Mouse (Mus musculus) adrenal gland, postnatal 25 days (tissue): ENCODE data around the gene Dgkq. TPM values are rescaled to one million over a fixed set of nuclear protein-coding genes. Genes with fewer than 3 reads are reported as not detected.

Source experiments
- DNase-seq: peaks from one replicate; pipeline ENCODE4 v3.0.0; 2021; ENCODE audit warnings: mixed read lengths
- long read RNA-seq: library from polyadenylated mRNA; stranded (forward); transcript quantifications from one replicate; pipeline ENCODE4 v2.0.0, GENCODE M21; 2021
- total RNA-seq: library from RNA; stranded (reverse); gene quantifications from 2 replicates; pipeline ENCODE4 v1.2.3, GENCODE M21; 2021

The Dgkq gene
- total RNA-seq, result 21.2 and 22.7 TPM in 2 replicates
- long read RNA-seq, full-length matches to known transcripts, result 2 of 11 reads
- long read RNA-seq, partial matches to known transcripts, result 3 of 11 reads
- long read RNA-seq, other reads (novel, unspliced or antisense), result 6 of 11 reads

DNA sequence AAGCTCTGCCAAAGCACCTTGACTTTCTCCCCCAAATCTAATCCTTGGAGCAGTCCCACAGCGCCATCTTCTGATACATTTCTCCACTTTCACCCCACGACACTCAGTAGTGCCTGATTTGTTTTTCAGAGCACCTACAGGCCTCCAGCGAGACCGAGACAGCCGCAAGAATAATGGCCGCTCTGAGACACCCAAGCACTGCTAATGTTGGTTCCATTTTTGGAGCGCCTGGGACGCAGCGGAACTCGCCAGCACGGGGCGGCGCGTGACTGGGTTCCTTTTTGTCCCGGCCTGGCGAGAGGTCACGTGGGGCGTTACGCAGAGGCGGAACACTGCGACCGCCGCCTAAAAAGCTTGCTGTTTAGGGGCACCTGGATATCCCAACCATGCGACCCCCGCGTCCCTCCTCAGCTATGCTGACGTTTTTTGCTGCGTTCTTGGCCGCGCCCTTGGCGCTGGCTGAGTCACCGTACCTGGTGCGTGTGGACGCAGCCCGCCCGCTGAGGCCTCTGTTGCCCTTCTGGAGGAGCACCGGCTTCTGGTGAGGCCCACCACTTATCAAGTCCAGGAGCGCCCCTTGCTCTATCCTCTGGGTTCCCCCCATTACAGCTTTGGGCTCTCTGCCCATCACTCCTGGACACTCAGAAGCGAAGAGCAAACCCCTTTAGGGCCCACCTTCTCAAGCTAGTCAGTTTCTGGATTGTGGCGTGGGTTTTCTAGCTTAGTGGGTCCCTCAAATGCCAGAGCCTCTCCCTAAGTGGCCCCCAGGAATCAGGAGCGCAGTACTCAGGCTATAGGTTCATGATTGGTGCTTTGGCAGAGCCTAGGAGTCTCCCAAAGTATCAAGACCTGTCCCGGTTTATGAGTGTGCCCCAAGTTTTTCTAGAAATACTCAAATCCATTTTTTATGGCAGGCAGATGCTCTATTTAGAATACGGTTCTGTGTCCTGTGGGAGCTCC is at the start of gene Dgkq:
Gene Dgkq (minus strand): TSS at position 696 of the 960 bp plus-strand sequence.
- peak; percentile 88 for DNase-seq

DNA sequence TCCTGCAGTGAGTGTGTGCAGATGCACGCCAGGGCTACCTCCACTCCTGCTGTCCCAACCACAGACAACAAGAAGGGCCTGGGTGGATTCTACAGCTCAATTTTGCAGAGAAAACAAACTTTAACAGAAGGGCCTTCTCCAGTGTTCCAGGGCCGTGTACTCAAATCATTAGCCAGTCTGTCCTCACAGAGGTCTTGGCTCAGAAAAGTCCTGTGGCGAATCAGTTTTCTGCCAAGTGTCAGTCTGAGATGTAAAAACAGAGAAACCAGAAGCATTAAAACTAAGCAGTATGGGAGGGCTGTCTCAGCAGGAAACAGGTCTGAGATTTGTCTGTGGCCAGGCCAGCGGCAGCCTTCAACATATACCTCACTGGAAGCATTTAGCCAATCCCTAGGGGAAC is 48.6 kb upstream of the Dgkq start:
- no peak for DNase-seq

DNA sequence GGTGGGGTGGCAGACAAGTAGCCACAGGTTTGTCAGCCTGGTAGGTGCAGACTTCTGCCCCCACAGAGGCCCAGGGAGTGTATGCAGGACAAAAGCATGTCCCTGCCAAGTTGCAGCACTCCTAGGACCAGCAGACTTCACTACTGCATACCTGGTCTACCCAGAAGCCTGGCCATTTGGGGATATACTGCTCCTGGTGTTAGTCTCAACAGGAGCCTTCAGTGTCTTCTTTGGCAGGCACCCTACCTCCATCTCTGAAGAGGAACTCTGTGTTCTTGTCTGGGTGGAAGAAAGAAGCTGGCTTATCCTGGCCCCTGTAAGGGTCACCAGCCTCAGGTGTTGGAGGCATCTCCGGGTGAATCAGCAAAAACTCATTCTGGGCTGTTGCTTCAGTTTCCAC is 46.5 kb upstream of the Dgkq start:
- no peak for DNase-seq

DNA sequence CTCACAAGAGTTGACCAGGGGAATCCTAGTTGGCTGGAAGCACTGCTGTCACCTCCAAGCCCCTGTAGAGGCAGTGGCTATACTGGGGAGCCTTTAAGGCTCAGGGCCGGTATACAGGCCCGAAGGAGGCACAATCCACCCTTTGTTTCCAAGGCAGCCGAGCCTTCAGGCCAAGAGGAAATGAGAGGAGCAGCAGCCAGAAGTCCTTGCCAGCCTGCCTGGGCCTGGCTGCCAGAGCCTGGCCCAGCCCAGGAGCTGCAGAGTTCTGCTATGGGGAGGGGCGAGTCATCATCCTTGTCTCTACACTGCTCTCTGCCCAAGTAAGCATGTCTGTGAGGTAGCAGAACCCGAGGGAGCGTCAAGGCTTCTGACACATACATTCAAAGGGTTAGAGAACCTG is 44.7 kb upstream of the Dgkq start:
- DNase-seq, result peak; percentile 37

DNA sequence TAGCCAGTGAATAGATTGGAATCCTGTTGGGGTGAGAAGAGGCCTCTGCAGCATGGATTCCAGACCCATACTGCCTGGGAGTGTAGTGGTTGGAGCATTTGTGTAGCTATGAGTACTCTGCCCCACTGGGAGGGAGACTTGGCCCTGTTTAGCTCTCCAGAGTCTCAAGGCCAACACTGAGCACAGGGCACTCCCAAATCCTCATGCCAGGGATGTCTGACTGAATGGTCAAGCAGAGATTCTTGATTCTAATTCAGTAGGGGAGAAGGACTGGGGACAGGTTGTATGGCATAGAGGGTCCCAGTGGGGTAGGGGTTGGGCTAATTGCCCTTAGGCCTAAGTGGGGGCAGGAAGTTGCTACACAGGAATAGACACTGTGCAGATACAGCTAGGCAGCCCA is 44.2 kb upstream of the Dgkq start:
- peak; percentile 36 for DNase-seq

DNA sequence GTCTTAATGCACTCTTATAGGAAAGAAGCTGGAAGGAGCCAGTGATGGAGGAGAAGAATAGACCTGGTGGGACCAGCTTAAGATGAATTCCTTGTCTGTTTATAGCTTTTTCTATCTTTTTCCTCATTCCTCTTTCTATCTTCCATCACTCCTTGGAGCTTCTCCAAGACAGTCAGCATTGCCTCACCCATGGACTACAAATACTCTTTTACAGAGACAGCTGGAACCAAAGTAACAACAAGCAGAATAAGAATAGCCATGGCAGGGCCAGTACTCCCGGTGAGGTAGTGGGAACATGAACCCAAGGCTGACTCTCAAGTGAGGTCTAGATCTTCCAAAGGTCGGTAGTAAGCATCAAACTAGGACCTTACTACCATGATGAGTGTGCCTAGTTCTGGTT is 43.6 kb upstream of the Dgkq start:
- DNase-seq, result no peak

DNA sequence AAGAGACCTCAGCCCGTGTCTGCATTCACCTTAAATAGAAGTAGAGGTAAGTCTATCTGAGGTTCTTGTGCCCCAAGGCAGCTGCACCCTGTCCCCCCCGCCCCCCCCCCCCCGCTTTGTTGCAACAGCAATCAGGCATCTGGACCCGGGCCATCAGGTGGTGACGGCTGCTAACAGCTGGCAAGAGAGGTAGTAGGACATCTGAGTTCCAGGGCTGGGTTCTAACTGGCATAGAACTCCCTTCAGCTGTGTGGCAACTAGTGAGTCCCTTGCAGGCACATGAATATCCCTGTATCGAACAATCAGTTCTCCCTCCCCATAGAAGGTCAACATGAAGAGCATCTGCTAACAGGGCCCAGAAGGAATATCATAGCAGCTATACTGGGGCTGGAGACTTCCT is 42.5 kb upstream of the Dgkq start:
- DNase-seq, result no peak

DNA sequence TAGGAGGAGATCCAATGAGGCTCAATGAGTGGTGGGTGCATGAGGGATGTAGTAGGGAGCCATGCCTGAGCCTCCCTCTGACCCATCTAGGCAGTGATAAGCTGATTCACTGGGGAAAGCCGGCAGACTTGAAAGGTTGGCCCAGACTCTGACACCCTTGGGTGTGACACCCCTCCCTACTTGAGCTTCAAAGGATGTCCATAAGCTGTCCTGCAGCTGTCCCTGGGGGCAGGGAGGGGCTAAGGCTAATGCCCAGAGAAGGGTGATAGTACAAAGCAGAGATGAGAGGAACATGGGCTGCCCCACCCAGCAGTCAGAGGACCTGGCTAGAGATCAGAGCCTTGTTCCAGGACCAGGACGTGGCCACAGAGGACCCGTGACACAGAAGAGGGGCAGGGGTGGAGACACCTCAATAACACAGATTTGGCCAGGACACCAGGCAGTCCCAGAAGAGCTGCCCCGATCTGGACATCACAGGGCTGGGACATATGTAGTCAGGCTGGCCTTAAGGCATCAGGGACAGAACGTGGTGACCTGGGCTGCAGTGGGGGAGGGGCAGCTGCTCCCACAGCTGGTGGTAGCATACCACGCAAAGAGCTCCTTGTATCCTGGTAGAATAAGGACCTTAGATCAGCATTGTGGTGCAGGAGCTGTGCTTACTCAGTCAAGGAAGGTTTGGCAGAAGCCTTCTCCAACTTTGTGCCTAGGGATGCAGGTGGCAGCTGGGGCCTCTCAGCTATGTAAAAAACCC is 39.7 kb upstream of the Dgkq start:
- no peak for DNase-seq

DNA sequence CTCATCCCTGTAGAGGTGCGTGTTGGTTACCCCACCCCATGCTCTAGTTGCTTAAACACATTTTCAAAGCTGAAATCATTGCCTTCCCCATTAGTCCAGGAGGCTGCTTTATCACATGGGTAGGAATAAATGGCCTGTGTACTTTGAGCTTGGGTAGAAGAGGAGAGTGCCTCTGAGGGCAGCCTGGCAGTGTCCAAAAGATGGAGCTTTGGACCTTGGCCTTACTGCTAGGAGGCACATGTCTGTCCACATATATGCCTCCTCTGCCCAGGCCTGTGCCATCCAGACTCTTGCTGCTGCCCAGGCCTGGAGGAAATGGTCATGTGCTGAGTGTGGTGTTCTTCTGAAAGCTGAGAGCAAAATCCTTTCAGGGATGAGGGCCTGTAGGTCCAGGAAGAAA is 38.9 kb upstream of the Dgkq start:
- no peak for DNase-seq

DNA sequence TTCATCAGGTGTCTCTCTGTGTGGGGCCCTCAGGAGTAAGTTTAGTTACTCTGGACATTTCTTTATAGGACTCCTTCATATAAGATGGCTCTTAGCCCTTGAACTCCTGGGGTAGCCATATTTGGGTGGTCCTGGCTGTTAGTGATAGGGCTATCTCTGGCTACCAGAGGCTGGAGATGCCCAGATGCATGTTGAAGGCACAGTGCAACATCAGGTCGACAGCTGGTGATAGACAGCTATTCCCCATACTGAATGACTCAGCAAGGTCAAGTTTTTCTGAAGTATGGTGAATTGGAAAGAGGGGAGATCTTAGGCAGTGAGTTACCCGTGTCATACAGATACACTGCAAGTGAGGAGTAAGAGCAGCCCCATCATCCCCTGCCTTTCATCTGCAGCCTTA is 38.3 kb upstream of the Dgkq start:
- DNase-seq, result no peak

DNA sequence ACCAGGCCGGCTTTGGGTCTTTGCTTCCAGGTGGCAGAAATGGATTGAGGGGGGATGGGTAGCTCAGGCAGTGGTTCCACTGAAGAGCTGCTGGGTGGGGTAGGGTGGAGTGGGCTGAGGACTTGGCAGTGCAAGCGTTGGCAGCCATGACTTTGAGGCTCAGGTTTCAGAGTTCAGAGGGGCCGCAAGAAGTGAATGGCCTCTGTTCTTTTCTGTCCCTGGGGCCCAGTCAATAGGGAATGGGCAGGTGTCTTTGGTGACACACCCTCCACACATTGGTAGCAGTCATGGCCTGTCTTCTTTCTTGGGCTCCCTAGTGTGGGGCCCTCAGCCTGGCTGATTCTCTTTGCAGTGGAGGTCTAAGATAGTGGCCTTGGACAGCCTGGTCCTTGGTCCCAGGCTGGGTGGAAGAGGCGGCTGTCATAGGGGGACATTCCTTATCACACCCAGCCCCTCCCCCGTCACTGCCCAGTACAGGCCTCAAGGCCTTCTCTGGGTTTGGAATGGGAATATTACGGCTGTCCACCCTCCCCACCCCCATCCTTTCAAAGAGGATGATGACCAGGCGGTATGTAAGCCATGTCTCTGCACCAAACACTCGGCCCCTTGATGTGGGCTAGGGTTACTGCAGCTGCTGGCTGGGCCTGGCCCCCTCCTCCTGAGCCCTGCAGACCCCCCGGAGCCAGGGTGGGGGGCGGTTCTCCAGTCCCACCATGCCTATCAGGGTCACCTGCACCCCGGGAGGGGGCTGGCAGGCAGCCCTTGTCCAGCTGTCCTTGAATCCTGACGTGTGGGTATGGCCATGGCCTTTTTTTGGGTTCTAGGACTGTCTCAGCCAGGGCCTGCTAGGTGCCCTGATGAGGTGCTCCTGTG is 34.5 kb upstream of the Dgkq start:
- DNase-seq, result no peak

DNA sequence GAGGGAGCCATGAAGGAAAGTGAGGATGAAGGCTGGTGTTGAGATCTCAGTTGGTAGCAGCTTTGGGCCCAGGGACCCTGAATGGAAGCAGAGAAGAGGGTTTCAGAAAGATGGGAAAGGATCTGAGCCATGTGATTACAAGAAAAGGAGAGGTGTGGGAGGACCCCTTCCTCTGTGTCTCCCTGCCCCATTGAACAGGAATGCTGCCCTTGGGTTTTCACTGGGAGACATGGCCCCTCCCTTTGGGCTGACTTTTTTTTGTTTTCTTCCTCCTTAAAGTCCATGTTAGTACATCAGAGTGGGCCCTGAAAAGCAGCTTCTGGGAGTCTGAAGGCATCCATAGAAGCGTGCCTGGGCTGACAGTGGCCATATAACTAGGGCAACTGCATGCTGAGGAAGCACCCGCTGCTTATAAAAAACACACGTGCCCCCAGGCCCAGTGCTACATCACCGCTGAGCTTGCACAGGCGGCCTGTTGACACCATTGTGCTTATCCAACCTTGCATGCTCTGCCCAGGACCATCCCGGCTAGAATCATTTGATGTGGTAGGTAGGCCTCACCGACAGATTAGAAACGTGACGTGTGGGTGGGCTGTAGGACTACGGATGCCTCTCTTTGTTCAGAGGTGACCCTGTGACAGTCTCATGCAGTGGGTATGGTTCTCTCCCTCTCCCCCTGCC is 32.0 kb upstream of the Dgkq start:
- no peak for DNase-seq

DNA sequence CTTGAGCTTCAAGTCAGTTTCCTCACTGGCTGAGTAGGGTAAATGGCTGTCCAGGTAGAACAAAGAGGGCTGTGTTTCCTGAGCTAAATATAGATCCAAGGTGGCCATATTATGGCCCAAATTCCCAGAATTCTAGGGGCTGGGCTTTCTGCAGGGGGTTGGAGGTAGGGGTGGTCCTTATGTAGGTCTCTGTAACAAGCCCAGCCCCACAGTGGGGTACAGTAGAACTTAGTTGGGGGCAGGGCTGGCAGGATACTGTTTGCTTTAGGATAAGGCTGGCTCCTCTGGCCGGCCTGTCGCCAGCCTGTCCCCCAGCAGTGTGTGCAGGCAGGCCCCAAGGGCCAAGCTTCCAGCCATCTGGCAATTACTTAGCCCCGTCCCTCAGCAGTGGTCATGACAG is 30.9 kb upstream of the Dgkq start:
- no peak for DNase-seq

DNA sequence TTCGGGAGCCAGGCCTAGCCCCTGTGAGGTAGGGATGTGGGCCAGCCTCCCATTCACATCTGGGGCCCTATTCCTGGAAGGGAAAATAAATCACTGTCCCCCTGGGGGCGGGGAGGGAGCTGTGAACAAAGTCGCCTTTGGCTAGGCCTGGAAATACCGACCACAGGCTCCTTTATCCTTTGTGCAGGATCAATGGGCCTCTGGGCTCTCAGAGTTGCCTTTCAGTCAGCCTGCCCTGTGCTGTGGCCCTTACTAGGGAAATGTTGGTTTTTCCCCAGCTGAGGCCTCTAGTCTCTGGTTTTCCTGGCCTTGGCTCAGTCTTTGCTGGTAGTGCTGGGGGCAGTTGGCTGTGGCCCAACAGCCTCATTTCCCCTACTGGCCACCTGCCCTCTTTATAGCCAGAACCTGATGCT is 27.9 kb upstream of the Dgkq start:
- no peak for DNase-seq

DNA sequence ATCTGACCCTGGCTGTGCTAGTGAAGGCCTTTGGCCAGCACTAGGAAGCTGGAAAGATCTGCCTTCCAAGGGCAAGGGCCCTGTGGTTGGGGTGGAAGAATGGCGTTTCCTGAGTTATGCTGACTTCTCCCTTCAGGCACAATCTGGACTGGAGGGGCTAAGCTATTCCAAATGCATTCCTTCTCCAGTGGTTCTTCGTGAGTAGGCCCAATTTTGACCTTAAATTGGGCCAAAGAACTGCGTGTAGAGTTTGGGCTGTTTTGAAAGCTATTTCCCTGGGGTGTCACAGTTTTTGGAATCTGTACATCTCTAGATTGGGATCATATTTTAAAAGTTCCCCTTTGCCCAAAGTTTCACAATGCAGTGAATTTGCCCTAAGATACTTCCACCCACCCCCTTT is 27.1 kb upstream of the Dgkq start:
- DNase-seq, result no peak

DNA sequence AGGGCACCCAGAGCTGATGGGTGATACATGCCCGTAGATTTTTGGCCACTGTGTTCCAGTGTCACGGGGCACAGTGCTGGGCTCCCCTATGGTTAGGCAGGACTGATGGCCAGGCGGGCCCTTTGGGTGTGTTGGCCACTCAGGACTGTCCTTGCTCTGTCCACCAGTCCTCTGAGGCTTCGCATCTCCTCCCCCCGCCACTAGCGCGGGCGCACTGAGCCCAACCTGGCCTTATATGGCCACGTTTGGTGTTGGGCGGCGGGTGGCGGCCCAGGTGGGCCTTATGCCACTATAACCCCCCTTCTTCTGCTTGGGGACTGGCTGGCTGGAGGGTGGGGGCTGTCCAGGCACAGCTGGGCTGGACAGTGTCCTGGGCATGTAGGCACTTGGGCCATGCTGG is 26.4 kb upstream of the Dgkq start:
- no peak for DNase-seq

DNA sequence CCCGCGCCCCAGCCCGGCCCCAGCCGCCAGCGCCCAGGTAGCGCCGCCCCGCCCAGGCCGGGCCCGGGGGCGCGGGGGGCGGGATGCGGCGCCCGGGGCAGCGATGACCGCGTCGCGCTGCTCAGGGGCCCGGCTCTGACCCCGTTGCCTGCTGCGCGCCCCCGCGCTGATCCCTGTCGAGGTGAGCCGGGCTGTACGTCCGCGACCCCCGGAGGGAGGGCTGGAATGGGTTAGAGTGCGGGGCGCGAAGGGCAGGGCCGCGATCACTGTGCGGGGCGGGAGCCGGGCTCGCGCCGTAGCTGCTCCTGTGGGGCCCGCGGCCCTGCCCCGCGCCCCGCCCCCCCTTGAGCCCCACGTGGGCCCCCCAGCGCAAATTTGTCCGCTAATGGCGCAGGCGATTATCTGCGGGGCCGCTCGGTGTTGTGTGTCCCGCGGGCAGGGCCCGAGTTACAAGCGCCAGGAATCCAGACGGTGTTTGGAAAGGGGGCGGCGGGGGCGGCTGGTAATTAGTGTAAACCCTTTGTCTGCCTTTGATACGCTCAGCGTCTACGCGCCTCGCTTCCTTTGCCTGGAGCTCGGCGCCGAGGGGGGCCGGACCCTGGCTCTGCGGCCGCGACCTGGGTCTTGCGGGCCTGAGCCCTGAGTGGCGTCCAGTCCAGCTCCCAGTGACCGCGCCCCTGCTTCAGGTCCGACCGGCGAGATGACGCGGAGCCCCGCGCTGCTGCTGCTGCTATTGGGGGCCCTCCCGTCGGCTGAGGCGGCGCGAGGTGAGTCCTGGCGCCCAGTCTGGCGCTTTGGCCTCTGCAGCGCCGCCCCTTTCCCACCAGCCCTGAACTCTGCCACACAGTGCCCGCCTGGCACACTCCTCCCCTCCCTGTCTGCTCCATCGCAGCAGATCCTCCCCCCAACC is 25.1 kb upstream of the Dgkq start:
- peak; percentile 55 for DNase-seq

DNA sequence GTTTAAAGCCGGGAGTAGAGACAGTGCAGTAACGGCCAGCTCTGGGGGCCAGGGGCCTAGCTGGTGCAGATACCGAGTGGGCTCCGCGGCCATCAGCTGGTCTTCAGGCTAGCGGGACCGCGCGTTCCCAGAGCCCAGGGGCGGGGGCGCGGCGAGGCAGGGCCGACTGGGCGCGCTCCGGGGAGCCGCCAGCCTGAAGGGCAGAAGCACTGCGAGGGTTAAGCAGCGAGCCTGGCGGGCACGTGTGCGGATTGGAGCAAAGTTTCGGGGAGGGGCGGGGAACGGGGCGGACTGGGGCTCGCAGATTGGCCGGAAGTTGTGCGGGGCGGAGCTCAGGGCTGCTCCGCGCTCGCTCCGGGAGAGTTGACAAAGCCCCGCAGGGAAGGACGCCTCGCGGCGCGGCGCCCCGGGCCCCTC is 24.4 kb upstream of the Dgkq start:
- peak; percentile 91 for DNase-seq

DNA sequence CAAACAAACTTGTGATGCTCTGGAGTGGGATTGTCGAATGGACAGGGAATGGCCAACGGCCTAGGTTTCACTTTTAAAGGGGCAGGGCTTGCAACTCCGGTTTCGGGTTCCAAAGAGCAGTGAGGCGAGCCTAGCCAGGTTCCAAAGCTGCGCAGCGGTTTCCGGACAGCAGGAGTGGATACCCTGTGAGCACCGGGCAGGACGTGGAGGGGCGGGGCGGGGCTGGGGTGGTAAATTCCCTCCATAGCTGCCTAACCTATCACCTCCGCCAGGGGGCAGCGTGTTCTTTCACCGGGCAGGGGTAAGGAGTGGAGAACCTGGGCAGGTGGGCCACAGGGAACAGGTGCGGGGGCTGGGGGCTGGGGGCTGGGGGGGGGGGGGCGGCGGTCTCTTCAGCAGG is 22.8 kb upstream of the Dgkq start, which contains the start of gene Fgfrl1:
Gene Fgfrl1 (plus strand): TSS at position 112 of the 400 bp plus-strand sequence.
- peak; percentile 76 for DNase-seq

DNA sequence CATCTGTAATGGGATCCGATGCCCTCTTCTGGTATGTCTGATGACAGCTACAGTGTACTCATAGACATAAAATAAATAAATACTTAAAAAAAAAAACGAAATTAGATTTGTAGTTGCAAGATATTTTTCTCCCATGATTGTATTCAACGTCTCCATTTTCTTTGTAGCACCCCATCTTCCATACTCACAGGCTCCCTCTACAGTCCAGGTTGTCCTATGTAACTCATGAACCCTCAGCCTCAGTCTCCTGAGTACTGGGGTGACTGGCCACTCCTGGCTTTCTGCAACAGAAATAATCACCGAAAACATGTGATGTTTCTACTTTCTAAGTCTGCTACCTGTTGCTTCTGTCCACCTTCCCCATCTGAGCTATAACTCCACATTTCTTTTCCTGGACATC is 21.7 kb upstream of the Dgkq start:
- DNase-seq, result no peak
